Mouse (Mus musculus) ES-Bruce4 (cell line): ENCODE results near the gene Gm4553. TPM values are rescaled to one million over a fixed set of nuclear protein-coding genes. Genes with fewer than 3 reads are reported as not detected.
"Not testable (repeated sequence)": the region's sequence is repeated elsewhere in the genome, so short reads cannot be mapped to it uniquely, and the experiment has no call there.

Source experiments
- H3K27ac ChIP-seq: 2 replicates; pipeline ENCODE4 v1.5.1; 2012; ENCODE audit warnings: low read length, inconsistent platforms; ENCODE audit not compliant: insufficient read depth
- H3K27me3 ChIP-seq: 2 replicates; pipeline ENCODE4 v1.6.1; 2012; ENCODE audit warnings: mild to moderate bottlenecking, low read length, inconsistent platforms; ENCODE audit not compliant: control insufficient read depth, poor library complexity, insufficient read depth, severe bottlenecking
- H3K36me3 ChIP-seq: 2 replicates; pipeline ENCODE4 v1.6.1; 2012; ENCODE audit warnings: inconsistent platforms, mild to moderate bottlenecking, low read length, moderate library complexity; ENCODE audit not compliant: control insufficient read depth, poor library complexity, insufficient read depth, severe bottlenecking
- H3K4me1 ChIP-seq: one replicate; pipeline ENCODE4 v1.8.1; 2011; ENCODE audit warnings: low read length; ENCODE audit not compliant: control insufficient read depth, insufficient read depth
- H3K4me3 ChIP-seq: 2 replicates; pipeline ENCODE4 v1.5.1; 2011; ENCODE audit warnings: low read depth, mild to moderate bottlenecking, low read length
- H3K9ac ChIP-seq: 2 replicates; pipeline ENCODE4 v1.6.1; 2012; ENCODE audit warnings: low read depth, mild to moderate bottlenecking, inconsistent platforms; ENCODE audit not compliant: poor library complexity, severe bottlenecking
- H3K9me3 ChIP-seq: replicated peaks from 2 replicates; pipeline ENCODE4 v1.6.1; 2012; ENCODE audit warnings: mild to moderate bottlenecking, low read length, inconsistent platforms; ENCODE audit not compliant: control insufficient read depth, poor library complexity, insufficient read depth, severe bottlenecking
- CTCF ChIP-seq: IDR thresholded peaks from one replicate; pipeline ENCODE4 v1.8.1; 2011; ENCODE audit warnings: low read depth, low read length
- EP300 ChIP-seq: IDR thresholded peaks from 2 replicates; pipeline ENCODE4 v1.6.1; 2011; ENCODE audit warnings: low read depth, low read length; ENCODE audit not compliant: insufficient read depth
- POLR2A ChIP-seq: IDR thresholded peaks from one replicate; pipeline ENCODE4 v1.8.1; 2011; ENCODE audit warnings: low read length; ENCODE audit not compliant: insufficient read depth
- polyA plus RNA-seq: library from polyadenylated mRNA; stranded (reverse); fragments of >200 nt; gene quantifications from 2 replicates; pipeline ENCODE4 v1.2.4, GENCODE M21; 2011; ENCODE audit warnings: low read depth; ENCODE audit not compliant: missing spikeins, insufficient read depth, insufficient read length

Gm4553 gene
- polyA plus RNA-seq, 1 experiment = not detected

DNA sequence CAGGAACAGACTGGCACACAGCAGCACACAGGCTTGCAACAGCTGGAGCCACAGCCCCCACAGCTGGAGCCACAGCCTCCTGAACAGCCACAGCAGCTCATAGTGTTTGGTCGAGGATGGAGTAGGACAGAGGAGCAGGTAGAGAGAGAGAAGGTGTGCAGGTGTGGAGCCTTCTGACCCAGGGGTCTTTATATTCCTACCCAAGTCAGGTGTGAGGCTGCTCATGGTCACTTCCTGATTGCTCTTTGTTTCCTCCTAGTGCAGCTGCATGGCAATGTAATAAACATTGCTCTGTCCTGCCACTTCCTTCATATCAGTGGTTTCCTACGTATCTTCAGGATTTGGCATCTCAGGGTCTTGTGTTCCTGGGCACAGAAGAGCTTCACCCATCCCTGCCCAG, 24.8 kb upstream of the Gm4553 start, which contains the start of gene Gm10153:
Gene Gm10153, minus strand, starts transcription at position 101 of the 400 bp plus-strand sequence.
- Histone ChIP-seq H3K9ac (no peak within 1 kb of the TSS), H3K9me3 (peaks cover 16% of the 10 kb centered on the region), H3K36me3 (no peaks in the 10 kb centered on the region), H3K27ac (no peak within 1 kb of the TSS), H3K4me3 (no peak within 1 kb of the TSS), H3K4me1 (no peaks in the 10 kb centered on the region), H3K27me3 (no peaks in the 10 kb centered on the region)
- no peak for TF ChIP-seq EP300
- TF ChIP-seq POLR2A = no peak
- TF ChIP-seq CTCF = no peak

DNA sequence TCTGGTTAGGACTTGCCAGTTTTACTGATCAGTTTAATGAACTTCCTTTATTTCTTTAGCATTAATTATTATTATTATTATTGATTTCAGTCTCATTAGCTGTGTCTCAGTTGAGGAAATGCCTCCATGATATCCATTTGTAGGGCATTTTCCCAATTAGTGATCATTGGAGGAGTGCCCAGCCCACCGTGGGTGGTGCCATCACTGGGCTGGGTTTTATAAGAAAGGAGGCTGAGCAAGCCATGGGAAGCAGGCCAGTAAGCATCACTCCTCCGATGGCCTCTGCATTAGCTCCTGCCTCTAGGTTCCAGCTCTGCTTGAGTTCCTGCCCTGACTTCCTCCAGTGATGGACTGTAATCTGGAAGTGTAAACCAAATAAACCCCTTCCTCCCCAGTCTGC, 22.6 kb upstream of the Gm4553 start:
- Histone ChIP-seq H3K27me3 (no peaks in the 10 kb centered on the region), H3K9ac (no peak overlapping the region), H3K27ac (no peak overlapping the region), H3K4me3 (no peak overlapping the region), H3K36me3 (no peaks in the 10 kb centered on the region), H3K9me3 (no peaks in the 10 kb centered on the region), H3K4me1 (no peaks in the 10 kb centered on the region)
- TF ChIP-seq POLR2A (no peak), CTCF (no peak), EP300 (no peak)

DNA sequence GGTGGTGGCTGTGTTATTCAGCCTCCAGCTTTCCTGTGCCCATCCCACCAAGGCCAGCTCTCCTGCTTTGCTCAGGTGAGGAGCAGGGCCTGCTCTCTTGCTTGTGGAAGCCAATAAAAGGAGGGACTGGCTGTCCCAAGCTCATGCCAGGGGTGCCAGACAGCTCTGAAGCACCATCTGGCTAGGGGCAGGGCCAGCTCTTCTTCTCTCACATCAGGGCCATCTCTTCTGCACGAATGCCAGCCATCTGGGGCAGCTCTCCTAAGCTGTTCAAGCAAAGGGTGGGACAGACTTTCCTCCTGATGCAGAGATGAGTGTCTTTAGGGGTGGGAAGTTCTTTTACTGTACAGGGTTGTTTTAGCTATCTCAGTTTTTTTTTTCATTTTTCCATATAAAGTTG, 15.5 kb upstream of the Gm4553 start:
- TF ChIP-seq POLR2A = no peak
- TF ChIP-seq EP300 = no peak
- TF ChIP-seq CTCF = no peak
- H3K4me1 ChIP-seq = no peaks in the 10 kb centered on the region
- no peak overlapping the region for H3K9ac ChIP-seq
- no peak overlapping the region for H3K4me3 ChIP-seq
- H3K36me3 ChIP-seq = no peaks in the 10 kb centered on the region
- H3K27me3 ChIP-seq = no peaks in the 10 kb centered on the region
- H3K27ac ChIP-seq = no peak overlapping the region
- no peaks in the 10 kb centered on the region; the same call in 1 of the 2 replicates for H3K9me3 ChIP-seq

DNA sequence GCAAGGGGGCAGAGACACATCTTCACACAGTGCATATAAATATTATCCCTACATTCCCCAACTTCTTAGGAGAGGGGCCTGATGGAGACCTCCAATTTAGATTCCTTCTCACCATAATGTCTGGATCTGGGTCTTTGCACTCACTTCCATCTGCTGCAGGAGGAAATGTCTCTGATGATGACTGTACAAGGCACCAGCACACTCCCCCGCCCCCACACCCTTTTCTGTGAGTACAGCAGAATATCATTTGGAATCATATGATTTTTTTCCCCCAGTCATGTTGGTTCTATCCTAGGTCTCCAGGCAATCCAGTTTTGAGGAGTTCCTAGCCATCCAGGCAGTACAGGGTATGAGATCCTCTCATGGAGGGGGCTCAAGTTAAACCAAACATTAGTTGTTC, 13.1 kb upstream of the Gm4553 start:
- H3K9ac ChIP-seq = no peak overlapping the region
- H3K4me3 ChIP-seq = no peak overlapping the region
- H3K36me3 ChIP-seq = no peaks in the 10 kb centered on the region
- no peak overlapping the region for H3K27ac ChIP-seq
- no peaks in the 10 kb centered on the region for H3K27me3 ChIP-seq
- no peaks in the 10 kb centered on the region; the same call in 1 of the 2 replicates for H3K9me3 ChIP-seq
- no peaks in the 10 kb centered on the region for H3K4me1 ChIP-seq
- TF ChIP-seq EP300 (no peak), CTCF (no peak), POLR2A (no peak)

DNA sequence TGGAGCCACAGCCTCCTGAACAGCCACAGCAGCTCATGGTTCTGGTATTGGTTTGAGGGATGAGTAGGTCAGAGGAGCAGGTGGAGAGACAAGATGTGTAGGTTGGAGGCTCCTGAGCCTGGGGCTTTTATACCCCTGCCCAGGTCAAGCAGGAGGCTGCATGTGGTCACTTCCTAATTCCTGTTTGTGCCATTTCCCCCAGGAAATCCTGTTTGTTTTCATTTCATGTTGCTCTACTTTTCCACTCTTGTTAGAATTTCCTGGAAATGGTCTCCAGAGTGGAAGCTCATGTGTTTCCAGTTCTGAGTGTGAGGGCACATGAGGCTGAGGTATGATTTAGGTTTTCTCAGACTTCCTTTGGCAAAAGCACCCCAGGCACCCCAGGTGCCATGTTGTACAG, 10.4 kb upstream of the Gm4553 start, which contains the start of gene Krtap5-2:
Gene Krtap5-2, minus strand, starts transcription at position 101 of the 400 bp plus-strand sequence.
- not testable (repeated sequence) for H3K27ac ChIP-seq, H3K36me3 ChIP-seq, H3K9ac ChIP-seq, H3K27me3 ChIP-seq, H3K9me3 ChIP-seq, H3K4me1 ChIP-seq, H3K4me3 ChIP-seq

DNA sequence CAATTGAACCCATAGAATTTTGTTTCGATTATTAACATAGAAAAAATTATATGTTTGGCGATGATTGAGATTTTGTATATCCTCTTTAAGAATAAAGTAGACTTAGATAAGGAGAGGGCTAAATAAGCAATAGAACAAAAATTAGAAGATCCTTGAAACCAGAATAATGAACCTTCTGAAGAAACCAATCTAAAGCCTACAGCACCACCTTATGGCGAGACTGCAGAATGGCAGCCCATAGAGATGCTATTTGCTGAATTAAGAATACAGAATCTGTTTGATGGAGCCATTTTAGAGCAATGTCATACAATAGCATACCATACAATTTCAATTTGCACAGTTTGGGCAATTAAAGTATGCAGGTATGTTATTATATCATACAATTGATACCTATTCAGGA, 4.3 kb upstream of the Gm4553 start:
- no peak overlapping the region for H3K27ac ChIP-seq
- no peak overlapping the region for H3K4me3 ChIP-seq
- TF ChIP-seq EP300 = no peak
- no peak for TF ChIP-seq CTCF
- no peak for TF ChIP-seq POLR2A
- no peak overlapping the region for H3K9ac ChIP-seq
- no peaks in the 10 kb centered on the region for H3K27me3 ChIP-seq
- no peaks in the 10 kb centered on the region for H3K4me1 ChIP-seq
- H3K36me3 ChIP-seq = no peaks in the 10 kb centered on the region
- no peaks in the 10 kb centered on the region for H3K9me3 ChIP-seq

DNA sequence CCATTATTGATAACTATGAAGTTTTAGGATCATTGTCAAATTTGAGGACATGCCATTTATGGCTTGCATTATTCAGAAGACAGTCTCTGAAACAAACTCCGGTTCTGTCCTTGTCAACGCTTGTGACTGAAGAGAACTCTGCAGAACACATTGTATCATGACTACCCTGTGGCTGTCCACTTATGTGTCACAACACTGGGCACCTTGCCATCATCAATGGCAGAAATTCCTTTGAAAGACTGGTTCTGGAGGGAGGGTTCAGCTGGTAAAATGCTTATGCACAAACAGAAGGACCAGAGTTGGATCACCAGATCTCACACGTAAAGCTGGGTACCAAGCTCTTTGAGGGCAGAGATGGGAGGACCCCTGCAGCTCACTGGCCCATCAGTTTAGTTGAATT, 6.2 kb downstream of the Gm4553 start:
- Histone ChIP-seq H3K27me3 (no peaks in the 10 kb centered on the region), H3K4me1 (no peaks in the 10 kb centered on the region), H3K36me3 (no peaks in the 10 kb centered on the region), H3K9me3 (no peaks in the 10 kb centered on the region), H3K9ac (no peak overlapping the region), H3K27ac (no peak overlapping the region), H3K4me3 (no peak overlapping the region)
- TF ChIP-seq EP300 = no peak
- TF ChIP-seq CTCF = no peak
- TF ChIP-seq POLR2A = no peak

DNA sequence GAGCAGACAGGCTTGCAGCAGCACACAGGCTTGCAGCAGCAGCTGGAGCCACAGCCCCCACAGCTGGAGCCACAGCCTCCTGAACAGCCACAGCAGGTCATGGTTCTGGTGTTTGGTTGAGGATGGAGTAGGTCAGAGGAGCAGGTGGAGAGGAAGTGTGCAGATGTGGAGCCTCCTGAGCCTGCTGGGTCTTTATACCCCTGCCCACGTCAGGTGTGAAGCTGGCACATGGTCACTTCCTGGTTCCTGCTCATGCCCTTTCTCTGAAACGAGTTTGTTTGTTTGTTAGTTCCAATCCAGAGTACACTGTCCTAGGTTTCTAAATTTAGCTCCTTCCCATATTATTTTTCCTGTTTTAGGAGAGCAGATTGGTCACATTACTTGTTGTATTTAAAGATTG, 8.5 kb downstream of the Gm4553 start, which contains the start of gene Gm29735:
Gene Gm29735, minus strand, starts transcription at position 101 of the 400 bp plus-strand sequence.
- H3K9me3 ChIP-seq, H3K27ac ChIP-seq, H3K9ac ChIP-seq, H3K4me1 ChIP-seq, H3K36me3 ChIP-seq, H3K27me3 ChIP-seq, H3K4me3 ChIP-seq: not testable (repeated sequence)
